Mouse (Mus musculus) telencephalon, adult 2 months (tissue): Measurements from ENCODE around the gene Dnase1l2.
A peak's percentile ranks its signal among the peaks of the same experiment; 100 is the strongest.

Source experiments
- DNase-seq: peaks from one replicate; pipeline ENCODE4 v3.0.0-alpha.2; 2011; ENCODE audit warnings: low read depth, low spot score

Dnase1l2 gene

DNA sequence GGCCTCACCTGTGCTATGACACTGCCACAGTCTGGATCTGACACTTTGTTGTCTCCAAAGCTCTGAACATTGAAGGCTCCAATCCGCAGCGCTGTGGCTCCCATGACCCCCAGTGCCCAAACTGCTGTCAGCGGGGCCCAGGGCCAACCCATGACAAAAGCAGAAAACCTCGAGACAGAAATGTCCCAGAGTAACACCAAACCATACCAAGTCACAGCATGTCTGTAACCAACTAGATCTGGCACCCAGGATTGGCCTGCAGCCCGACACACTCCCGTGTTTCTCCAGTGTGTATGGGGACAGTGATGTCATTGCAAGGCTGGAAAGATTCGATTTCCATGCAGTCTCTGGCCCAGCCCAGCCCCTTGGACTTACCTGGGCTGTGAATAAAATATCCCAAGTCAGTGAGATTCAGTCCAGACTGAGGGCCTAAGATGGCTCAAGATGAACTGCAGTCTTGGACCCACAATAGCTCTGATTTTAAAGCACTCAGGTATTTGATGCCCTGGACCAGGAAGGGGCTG is at the start of gene Dnase1l2:
TSS of gene Dnase1l2 (minus strand) at position 474 of the 524 bp plus-strand sequence.
- DNase-seq: no peak

DNA sequence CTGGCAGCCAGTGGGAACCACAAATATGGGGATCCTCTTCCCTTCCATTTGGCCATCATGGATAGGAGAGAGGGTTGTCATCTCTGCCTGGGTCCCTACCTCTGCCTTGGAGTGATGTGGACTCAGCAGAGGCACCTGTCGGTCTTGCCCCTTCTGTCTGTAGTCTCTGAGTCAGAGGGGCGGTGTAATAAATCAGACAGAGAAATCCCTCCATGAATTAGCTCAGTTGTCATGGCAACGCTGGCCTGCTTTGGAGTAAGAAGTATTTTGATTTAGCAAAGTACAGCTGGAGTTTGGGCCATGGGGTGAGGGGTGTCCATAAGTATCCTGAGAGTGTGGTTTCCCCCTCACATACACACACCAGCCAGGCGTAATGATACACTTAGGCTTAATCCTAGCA is 47.5 kb upstream of the Dnase1l2 start:
- no peak for DNase-seq

DNA sequence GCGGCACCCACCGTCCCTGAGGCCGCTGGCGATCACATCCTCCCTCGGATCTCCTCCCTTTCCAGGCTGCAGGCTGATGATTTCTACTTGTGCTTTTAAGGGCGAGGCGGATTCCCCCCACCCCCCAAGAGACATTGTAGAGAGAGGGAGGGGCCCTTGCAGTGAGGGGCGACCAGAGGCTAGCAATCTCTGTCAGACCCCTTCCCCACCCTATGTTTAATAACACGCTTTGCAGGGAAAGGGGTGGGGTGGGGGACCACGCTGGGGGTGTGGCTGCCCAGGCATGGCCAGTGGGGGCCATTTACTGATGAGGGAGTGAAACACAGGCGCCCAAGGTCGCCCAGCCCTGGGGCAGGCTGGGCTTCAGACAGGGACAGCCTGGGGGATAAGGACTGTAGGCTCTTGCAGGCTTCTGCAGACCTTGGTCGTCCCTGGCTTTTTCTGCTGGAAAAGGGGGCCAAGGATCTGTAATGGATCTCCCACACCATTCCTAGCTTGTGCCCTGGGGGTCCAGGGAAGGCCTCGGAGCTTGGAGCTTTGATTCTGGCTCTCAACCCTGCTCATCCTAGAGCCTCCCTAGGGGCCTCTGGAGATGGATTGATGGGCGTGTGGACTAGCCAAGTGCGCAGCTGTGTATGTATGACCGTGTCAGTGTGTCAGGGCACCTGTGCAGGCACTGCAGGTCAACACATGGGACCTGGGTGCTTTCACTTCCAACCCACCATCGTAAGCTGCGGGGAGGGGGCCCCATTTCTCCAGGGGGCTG is 46.5 kb upstream of the Dnase1l2 start:
- DNase-seq: no peak

DNA sequence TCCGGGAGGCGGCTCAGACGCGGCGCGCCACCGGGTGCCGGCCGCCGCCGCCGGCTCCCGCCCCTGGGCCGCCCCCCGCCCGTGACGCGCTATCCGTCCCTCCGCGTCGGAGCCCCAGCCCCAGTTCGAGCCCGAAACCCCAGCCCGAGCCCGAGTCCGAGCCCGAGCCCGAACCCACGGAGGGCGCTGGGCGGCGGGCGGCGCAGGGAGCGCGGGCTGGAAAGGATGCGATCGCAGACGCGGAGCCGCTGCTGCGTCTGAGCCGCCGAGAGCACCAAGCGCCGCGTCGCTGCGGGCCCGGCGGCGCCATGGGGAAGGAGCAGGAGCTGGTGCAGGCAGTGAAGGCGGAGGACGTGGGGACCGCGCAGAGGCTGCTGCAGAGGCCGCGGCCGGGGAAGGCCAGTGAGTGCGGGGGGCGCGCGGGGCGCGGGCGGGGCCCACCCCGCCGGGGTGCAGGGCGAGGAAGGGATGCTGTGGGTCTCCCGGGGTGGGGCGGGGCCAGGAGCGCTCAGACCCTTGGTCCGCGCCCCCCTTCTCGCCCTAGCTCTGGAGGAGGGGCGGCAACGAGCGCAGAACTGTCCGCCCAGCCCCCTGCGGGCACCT is 45.9 kb upstream of the Dnase1l2 start:
- DNase-seq: no peak

DNA sequence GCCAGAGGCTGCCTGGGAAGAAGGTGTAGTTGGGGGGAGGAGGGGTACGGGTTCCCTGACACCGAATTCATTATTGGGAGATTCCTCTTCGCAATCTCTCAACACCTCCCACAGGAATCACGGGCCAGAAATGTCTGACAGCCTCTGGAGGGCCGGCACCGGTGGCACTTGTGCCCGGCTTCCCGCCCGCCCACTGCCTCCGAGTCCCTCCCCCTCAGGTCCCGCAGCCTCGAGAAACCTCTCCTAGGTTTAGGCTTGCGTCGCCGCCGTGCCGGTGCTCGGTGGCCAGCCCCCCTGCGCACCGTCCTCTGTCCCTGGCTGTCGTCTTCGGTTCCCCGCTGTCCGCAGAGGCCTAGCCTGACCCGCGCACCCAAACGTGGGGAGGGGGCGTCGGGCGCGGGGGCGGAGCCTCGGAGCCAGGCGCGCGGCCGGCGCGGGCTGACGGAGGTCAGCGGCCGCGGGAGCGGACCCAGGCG is 45.3 kb upstream of the Dnase1l2 start, which contains the start of gene Caskin1:
TSS of gene Caskin1 (plus strand) at position 416 of the 476 bp plus-strand sequence.
- DNase-seq: peak; percentile 79

DNA sequence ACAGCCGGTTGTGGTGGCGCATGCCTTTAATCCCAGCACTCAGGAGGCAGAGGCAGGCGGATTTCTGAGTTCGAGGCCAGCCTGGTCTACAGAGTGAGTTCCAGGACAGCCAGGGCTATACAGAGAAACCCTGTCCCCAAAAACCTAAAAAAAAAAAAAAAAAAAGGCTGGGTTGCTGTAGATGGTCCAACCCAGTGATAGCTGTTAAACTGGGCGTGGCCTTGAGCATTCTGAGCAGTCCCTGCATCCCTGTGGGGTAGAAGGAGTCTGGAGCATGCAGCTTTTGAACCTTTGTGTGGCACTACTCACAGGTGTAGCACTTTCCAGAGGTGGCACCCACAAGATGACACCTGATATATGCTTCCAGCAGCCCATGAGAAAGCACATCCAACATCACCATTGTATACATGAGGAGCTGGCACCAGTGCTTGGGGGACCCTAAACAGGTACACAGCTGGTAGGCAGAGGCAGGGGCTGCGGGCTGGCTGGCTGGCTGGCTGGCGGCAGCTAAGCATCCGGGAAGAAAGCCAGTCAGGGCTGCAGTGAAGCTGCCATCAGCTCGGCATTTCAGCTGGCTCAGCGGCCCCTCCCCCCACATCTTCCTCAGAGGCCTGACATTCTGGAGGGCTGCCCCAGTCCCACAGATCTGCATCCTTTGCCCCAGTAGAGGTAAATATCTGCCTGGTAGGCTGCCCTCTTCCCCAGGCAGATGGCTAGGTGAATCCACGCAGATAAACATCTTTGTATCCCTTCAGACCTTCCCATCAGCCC is 42.4 kb upstream of the Dnase1l2 start:
- DNase-seq: no peak

DNA sequence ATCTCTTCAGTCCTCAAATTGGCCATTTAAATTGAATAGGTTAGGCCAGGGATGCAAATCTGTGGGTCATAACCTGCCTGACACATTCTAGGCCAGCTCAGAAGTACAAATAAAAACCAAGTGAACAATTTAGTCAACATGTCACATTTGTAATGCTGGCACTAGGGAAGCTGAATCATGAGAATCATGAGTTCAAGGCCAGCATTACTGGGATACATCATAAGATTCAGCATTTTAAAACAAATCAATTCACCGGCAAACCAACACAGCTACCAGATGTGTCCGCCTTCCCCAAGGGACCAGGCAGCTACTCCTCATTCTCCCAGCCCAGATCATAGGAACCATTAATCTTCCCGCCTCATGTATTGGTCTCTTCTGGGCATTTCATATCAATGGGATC is 40.6 kb upstream of the Dnase1l2 start:
- DNase-seq: no peak

DNA sequence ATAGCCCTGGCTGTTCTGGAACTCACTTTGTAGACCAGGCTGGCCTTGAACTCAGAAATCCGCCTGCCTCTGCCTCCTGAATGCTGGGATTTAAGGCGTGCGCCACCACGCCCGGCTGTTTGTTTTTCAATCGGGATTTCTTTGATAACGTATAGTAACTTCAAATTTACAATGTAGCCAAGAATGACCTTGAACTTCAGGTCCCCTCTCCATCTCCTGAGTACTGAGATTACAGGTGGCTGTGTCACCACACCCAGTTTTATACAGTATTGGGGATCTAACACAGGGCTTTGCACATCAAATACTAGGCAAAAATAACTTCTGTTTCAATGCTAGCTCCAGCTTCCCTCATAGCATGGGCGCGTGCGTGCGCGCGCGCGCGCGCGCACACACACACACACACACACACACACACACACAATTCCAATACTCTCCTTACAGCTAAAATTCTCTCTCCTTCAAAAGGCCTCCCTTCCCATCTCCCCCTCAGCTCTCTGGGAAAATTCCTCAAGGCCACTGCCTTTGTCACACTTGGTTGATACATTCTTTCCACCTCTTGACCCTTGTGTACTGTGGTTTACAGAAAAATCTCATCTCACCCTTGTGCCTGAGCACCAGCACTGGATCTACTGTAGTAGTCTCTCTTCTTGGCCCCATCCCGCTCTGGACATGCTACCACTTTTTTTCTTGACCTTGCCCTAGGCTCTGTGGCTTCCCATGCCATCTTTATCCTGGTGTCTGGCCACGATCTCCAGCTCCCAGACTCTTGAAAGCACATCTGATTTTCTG is 38.3 kb upstream of the Dnase1l2 start:
- no peak for DNase-seq

DNA sequence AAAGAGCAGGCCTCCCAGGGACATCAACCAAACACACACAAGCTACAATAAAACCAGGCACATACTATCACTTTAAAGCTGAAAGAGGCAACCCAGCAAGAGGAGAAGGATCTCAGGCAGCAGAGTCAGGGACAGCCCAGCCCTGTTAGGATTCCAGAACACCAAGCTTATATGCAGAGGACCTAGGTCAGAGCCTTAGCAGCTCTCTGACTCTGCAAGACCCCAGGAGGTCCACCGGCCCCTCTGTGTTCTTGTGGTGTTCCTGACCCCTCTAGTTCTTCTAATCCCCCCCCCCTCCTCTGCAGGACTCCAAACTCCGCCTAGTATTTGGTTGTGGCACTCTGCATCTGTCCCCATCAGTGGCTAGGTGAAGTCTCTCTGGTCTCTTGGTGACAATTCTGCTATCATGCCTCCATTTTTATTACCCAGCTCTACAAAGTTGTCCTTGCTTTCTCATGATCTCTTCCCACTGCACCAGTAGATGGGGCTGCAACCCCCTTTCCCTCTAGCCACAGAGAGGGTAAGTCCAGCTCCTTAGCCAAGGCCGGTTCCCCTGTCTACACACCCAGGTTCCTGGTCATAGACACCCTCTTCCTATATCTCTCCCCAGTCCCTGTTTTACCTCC is 37.4 kb upstream of the Dnase1l2 start:
- no peak for DNase-seq

DNA sequence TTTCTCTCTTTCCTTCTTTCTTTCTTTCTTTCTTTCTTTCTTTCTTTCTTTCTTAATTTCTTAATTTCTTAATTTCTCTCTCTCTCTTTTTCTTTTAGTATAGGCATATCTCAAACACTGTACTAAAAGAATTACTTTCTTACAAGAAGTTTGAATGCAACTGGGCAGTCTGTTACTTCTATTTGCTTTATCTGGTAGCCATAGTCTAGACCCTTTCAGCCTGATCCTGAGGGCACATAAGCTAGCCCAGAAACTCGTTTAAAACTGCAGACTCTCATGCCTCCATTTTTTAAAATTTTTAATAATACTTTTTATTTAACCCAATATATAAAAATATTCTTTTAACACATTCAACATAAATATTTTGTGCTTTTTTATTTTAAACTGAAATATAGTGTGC is 36.5 kb upstream of the Dnase1l2 start:
- no peak for DNase-seq

DNA sequence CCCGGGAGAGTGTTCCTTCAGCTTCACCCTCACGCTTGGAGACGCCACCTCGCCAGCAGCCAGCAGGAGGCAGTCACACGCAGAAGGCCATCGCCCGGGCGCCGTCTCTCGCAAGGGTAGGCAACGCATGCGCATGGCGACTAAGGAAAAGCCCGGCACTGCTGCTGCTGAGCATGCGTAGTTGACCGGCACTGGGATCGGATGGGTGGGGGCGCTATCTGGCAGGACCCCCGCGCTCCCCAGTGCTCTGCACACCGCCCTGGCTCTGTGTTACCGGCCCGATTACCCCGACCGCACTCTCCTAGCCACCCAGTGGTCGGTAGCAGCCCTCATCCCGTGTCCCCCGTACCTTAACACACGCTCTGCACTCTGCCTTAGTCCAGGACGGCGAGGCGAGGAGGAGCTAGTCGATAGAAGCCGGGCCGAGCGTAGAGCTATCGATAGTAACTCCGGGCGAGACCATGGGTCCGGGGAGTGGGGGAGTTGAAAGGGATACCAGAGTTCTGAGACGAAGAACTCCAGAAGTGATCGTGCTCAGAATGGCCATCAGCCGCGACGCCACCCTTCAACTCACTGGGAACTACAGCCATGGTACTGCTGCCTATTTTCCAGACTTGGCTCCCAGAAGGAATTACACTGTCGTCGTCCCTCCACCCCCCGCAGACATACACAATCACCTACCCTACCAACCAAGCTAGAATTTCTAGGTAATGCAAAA is 35.9 kb upstream of the Dnase1l2 start, which contains the start of gene Mlst8:
TSS of gene Mlst8 (minus strand) at position 416 of the 718 bp plus-strand sequence.
- DNase-seq: peak; percentile 93

DNA sequence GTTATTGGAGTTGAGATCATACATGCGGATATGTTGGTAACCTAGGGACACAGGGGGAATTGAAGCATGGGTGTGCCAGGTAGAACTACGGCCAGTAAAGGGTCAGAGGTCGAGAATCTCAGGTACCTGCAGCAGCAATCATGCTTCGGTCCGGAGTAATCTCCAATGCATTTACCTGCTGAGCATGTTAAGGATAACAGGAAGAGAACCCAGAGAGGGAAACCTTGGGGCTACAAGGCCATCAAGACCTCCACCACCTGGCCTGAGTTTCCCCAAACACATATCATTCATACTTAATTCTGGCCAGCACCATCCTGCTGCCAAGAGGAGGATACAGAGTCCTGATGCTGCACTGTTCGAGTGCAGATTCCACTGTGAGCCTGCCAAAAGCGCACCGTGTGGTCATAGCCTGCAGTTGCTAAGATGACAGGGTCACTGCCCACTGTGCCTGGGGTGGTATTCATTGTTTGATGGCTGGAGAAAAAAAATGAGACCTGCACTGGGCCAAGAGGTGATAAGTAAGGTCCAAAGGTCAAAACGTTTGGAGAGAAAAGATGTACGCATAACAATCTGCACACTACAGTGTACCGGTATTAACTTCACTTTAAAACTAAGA is 35.2 kb upstream of the Dnase1l2 start:
- no peak for DNase-seq

DNA sequence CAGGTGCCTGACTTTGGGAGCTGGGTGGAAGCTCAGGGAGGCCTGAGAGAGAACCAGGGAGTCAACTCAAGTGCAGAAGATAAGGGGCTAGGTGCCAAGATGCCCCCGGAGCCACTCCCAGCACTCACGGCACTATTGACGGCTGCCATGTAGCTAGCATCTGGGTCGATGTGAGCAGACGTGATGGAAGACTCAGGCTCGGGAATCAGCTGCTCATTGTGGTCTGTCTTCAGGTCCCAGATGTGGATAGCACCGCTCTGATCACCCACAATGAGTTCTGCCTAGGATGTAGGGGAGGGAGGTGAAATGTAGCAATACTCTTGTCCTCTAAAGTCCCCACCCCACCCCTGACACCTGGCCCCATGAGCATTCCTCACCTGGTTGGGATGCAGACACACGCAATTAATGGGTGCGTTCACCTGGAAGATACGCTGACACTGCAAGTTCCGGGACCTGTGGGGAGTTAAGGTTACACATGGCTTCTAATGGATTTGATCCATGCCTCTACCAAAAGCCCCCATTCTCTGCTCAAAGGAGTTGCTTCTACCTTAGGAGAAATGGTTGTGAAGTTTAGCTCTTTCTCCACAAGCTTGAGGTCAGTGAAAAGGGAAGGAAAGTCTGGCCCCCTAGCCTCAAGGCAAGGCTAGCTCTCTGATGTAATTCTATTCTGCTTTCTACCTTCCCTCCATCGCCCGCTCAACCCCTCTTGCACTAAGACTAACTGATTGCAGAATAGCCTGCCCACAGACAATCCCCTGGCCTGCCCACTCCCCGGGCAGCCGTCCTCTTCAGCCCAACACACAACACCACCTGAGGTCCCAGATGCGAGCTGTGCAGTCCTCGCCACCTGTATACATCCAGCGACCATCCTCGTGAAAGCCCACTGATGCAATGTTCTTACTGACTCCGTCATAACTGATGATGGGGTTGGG is 34.4 kb upstream of the Dnase1l2 start:
- DNase-seq: no peak

DNA sequence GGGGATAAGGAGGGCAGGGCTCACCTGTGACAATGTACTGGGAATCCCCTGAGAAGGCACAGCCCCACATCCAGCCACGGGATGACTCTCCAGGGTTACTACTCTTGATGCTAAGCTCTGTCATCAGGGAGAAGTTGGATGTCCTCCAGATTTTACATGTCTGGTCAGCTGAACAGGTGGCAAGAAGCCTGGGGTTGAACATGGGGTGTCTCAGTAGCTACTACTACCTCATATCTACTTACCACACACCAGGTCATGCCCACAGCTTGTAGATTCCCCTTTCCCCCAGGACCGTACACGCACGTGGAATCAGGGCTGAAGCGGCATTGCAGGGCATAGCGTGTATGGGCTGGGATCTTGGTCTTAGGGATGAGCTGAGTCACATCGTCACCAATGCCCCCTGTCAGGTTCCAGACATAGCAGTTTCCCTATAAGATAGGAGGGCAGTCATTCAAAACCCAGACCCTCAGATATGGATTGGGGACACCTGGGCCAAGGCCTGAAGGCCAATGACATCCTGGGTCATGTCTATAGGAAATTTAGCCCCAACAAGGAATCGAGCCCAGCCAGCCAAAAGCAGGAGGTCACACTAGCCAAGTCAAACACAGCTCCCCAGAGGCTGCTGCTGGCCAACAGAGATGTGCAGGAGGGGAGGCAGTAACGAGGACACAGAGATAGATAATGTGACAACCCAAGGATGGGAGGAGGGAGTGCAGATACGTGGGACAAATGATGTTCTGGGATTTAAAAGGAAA is 33.3 kb upstream of the Dnase1l2 start:
- no peak for DNase-seq

DNA sequence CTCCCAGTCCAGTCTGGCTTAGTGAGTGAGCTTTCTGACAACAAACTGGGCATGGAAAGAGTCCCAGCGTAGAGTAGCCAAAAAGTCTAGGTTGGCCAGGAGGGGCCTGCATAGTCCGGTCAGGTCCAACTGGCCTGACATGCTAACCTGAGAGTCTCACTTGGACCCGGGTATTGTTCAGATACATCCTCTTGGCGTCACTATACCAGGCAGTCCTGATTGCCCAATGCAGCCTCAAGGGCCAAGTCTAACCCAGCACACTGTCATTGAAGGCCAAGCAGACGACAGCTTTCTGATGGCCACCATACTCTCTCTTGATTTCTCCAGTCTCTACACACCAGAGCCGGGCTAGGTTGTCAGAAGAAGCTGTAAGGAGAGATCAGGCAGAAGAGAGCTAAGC is 32.7 kb upstream of the Dnase1l2 start:
- DNase-seq: no peak

DNA sequence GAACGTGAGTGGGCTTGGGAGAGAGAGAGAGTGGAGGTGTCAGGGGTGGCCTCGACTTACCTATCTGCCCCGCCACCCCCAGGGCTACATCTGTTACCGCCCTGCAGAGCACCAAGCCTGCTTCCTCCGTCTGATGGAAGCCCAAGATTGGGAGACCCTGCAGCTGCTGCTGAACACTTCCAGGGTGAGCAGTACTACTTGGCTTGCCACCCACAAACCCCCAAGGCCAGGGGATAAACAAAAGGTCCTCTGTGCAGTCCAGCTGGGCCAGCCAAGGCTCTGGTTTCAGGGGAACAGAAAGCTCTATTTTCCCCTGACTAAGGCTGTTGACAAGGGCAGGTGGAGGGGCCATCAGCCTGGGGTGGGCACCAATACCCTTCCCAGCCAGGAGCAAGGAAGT is 31.7 kb upstream of the Dnase1l2 start:
- DNase-seq: no peak

DNA sequence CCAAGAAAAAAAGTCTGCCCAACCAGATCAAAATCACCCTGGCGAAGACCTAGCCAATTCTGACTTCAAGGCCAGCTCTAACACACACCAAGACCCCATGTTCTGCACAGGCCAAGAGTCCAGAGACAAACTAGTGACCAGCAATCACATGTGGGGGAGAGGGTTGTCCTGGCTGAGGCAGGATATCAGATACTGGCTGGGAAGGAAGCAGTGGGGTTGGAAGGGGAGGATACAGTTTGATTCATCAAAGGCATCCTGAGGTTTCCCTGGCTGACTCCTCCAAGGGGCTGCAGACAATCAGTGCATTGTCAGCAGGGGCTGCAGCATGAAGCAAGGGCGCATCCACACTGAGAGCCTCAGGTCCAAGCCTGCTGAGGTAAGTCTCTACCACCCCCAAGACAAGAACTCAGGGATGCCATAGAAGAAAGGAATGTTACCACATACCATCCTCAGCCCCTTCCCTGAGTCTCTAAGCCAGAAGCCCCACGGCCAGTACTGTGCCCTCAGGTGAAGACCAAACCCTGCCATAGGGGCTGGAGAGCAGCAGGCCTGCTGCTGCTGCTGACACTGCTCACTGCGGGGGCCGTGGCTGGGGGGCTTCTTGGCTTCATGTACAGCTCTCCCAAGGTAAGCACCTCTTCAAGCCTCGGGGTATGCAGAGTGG is 30.8 kb upstream of the Dnase1l2 start, which contains the start of gene Bricd5:
TSS of gene Bricd5 (plus strand) at position 273 of the 664 bp plus-strand sequence.
- DNase-seq: no peak
